Mouse (Mus musculus) kidney, postnatal 0 days (tissue): Measurements from ENCODE around the gene Selenok. TPM values are rescaled to one million over a fixed set of nuclear protein-coding genes. Genes with fewer than 3 reads are reported as not detected.

Experiments used
- ATAC-seq: fragments of 200-750 bp; cut with Nextera tagmentation; replicated peaks from 2 replicates; pipeline ENCODE4 v1.8.0; 2017; ENCODE audit warnings: low read depth, moderate number of reproducible peaks, moderate TSS enrichment, moderate library complexity; ENCODE audit not compliant: low FRiP score
- DNase-seq: peaks from one replicate; pipeline ENCODE4 v3.0.0-alpha.2; 2016; ENCODE audit warnings: low spot score
- H3K27ac ChIP-seq: fragments of 300-500 bp; sonication (generic); 2 replicates; pipeline ENCODE4 v1.5.1; 2014; ENCODE audit warnings: mild to moderate bottlenecking
- H3K27me3 ChIP-seq: fragments of 300-500 bp; sonication (generic); 2 replicates; pipeline ENCODE4 v1.6.1; 2014; ENCODE audit warnings: low read length, mixed read lengths; ENCODE audit not compliant: insufficient read depth
- H3K36me3 ChIP-seq: fragments of 300-500 bp; sonication (generic); 2 replicates; pipeline ENCODE4 v1.6.1; 2014; ENCODE audit warnings: low read length, mixed read lengths; ENCODE audit not compliant: insufficient read depth
- H3K4me1 ChIP-seq: fragments of 300-500 bp; sonication (generic); replicated peaks from 2 replicates; pipeline ENCODE4 v1.6.1; 2014; ENCODE audit warnings: antibody characterized with exemption, low read length, mixed read lengths; ENCODE audit not compliant: insufficient read depth
- H3K4me2 ChIP-seq: fragments of 300-500 bp; sonication (generic); 2 replicates; pipeline ENCODE4 v1.6.1; 2014; ENCODE audit warnings: mild to moderate bottlenecking, low read length, moderate library complexity, mixed read lengths
- H3K4me3 ChIP-seq: fragments of 300-500 bp; sonication (generic); replicated peaks from 2 replicates; pipeline ENCODE4 v1.5.1; 2014; ENCODE audit warnings: low read depth, low read length
- H3K9ac ChIP-seq: fragments of 300-500 bp; sonication (generic); 2 replicates; pipeline ENCODE4 v1.6.1; 2014; ENCODE audit warnings: low read depth, low read length
- H3K9me3 ChIP-seq: fragments of 300-500 bp; sonication (generic); replicated peaks from 2 replicates; pipeline ENCODE4 v1.6.1; 2016; ENCODE audit warnings: low read length, inconsistent platforms, mixed read lengths
- CTCF ChIP-seq: IDR thresholded peaks from 2 replicates; pipeline ENCODE4 v1.5.1; 2016; ENCODE audit warnings: antibody characterized with exemption, low read depth, mild to moderate bottlenecking, moderate library complexity
- WGBS: fragments of 180-500 bp; shearing (Covaris S2); extraction: QIAGEN DNeasy Blood & Tissue Kit; methylation state at CpG from one replicate; pipeline ENCODE4 v1.1.7; 2014; 5-methylcytosine and 5-hydroxymethylcytosine counted together
- microRNA-seq: library from miRNA; unstranded; fragments of <30 nt; microRNA quantifications from one replicate; pipeline ENCODE4, GENCODE M21; 2016
- polyA plus RNA-seq: library from polyadenylated mRNA; unstranded; fragments of >200 nt; fragmentation: Nextera tagmentation; extraction: Ambion mirVana; gene quantifications from 2 replicates; pipeline ENCODE4 v1.2.1, GENCODE M21; 2015

Selenok gene
- polyA plus RNA-seq, 1 experiment from 2014 or later, result 334 TPM

GRCm38 (mm10) chr14:30022471-30022870 lies 54.4 kb downstream of the Selenok start:
- H3K9ac ChIP-seq, result no peak overlapping the region
- H3K4me2 ChIP-seq, result no peak overlapping the region
- DNase-seq, result no peak
- H3K9me3 ChIP-seq, result no peaks in the 10 kb centered on the region
- H3K27me3 ChIP-seq, result no peaks in the 10 kb centered on the region
- 92% methylated on average over 6 of the region's 6 CpGs for WGBS
- no peaks in the 10 kb centered on the region for H3K36me3 ChIP-seq
- no peak for TF ChIP-seq CTCF
- no peaks in the 10 kb centered on the region for H3K4me1 ChIP-seq
- no peak overlapping the region for H3K4me3 ChIP-seq
- no peak for ATAC-seq
- H3K27ac ChIP-seq, result no peak overlapping the region

DNA sequence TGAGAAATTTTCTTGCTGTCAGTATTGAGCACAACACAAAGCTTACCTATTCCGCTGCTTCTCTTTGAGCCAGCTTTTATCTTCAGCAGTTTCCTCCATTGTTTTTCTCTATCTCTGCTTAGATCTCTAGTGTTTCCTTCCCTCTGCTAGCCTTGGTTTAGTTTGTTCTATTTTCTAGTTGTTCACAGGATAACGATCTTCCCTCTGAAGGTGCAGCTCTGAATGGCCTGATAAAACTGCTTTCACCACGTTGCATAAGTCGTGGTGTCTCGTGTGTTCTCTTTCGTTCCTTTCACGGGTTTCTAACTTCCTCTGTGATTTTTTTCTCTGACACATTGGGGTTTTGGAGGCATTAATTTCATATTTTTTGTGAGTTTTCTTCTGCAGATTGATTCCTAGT lies 56.3 kb downstream of the Selenok start:
- ATAC-seq, result no peak

More for the DNA sequence above, 56.3 kb downstream of the Selenok start:
- Histone ChIP-seq H3K27ac (no peak overlapping the region), H3K9ac (no peak overlapping the region), H3K36me3 (no peaks in the 10 kb centered on the region), H3K27me3 (no peaks in the 10 kb centered on the region), H3K9me3 (no peaks in the 10 kb centered on the region), H3K4me2 (no peak overlapping the region), H3K4me1 (no peaks in the 10 kb centered on the region), H3K4me3 (no peak overlapping the region)
- no peak for TF ChIP-seq CTCF
- DNase-seq, result no peak
- 49% methylated on average over 7 of the region's 7 CpGs for WGBS

Small RNA genes lying within 50 kb of the gene (microRNA-seq; reads per million reads assigned to microRNA genes)
- not detected for gene Mir6947

Other genes with a start within 250 kb of the Selenok start
- gene Cacna2d3, start 246.4 kb upstream of the Selenok start, polyA plus RNA-seq, result 1.8 and 2.1 TPM in 2 replicates
- 49.4 and 51.5 TPM in 2 replicates for gene Actr8, start 10.0 kb downstream of the Selenok start, polyA plus RNA-seq
- gene Il17rb, start 40.6 kb downstream of the Selenok start, polyA plus RNA-seq, result 1.9 and 2.1 TPM in 2 replicates
- gene Chdh, start 40.7 kb downstream of the Selenok start, polyA plus RNA-seq, result 4.1 and 4.3 TPM in 2 replicates